Mouse (Mus musculus): ENCODE measurements at regions not wholly inside any gene's neighbourhood (a gene's known extent, or its start where the extent isn't known, plus 50 kb on each side); places are given as distances from the start of the nearest gene placed in this dataset.

DNA sequence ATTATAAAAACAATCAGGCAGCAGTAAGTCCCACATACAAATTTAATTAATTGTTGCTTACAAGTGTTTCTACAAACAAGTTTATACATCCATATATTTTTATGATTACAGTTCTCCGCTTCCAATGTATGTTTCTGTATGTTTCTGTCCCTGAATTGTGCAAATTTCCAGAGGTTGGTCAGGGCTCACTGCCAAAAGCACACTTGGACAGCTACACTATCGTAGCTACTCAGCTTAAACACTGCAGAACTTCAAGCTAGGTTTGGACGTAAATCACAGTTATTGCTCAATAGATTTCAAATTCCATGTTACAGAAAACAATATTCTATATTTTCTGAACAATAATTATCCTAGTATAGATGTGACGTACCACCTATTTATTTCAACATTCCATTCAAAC is 646.8 kb upstream of the Cited2 start:
- 65% methylated on average over 4 of the region's 4 CpGs for WGBS
- Histone ChIP-seq H3K4me3 (ENCODE audit: control insufficient read depth in 1 of 2, insufficient read depth in 1 of 2, low read depth in 1 of 2, low read length in 2 of 2) (no peak overlapping the region), H3K27ac (replicated peaks in 1 of 2; ENCODE audit: control insufficient read depth in 1 of 2, insufficient read depth in 1 of 2, low read depth in 2 of 2, low read length in 2 of 2) (no peak overlapping the region), H3K36me3 (ENCODE audit: control insufficient read depth, insufficient read depth, low read length) (no peaks in the 10 kb centered on the region), H3K9ac (ENCODE audit: low read length) (no peak overlapping the region), H3K27me3 (ENCODE audit: control insufficient read depth, insufficient read depth, low read length) (no peaks in the 10 kb centered on the region), H3K9me3 (ENCODE audit: control insufficient read depth, low read length) (no peaks in the 10 kb centered on the region), H3K4me1 (ENCODE audit: control insufficient read depth in 2 of 2, insufficient read depth in 2 of 2, low read length in 2 of 2) (peaks cover 2 to 11% of the 10 kb centered on the region in 2 experiments; a peak in 3 of 4 replicates), H3K4me2 (ENCODE audit: low read length) (no peak overlapping the region)
- no peak for ATAC-seq (ENCODE audit: insufficient number of reproducible peaks, insufficient read depth, low FRiP score, low read depth)

DNA sequence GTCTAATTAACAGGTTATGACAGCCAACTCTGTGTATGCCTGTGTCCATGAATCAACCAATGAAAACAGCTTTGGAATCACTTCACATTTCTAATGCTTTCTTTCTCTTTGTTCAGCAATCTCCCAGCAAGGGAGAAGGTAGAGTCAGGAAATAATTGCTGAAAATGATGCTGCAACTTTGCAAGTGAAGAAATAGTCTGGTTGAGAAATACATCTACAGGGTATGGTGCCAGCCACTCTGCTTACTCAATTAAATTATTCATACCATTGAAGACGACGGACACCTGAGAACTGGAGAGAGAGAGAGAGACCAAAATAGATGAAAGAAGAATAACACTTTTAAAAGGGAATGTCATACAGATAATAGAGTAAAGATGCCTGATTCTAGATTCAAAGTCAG is 645.4 kb upstream of the Cited2 start:
- no peak overlapping the region for H3K4me3 ChIP-seq (ENCODE audit: control insufficient read depth in 1 of 2, insufficient read depth in 1 of 2, low read depth in 1 of 2, low read length in 2 of 2)
- no peak overlapping the region for H3K9ac ChIP-seq (ENCODE audit: low read length)
- H3K4me1 ChIP-seq (ENCODE audit: control insufficient read depth in 2 of 2, insufficient read depth in 2 of 2, low read length in 2 of 2) = peaks cover 2 to 11% of the 10 kb centered on the region in 2 experiments; a peak in 3 of 4 replicates
- 58% methylated on average over 2 of the region's 2 CpGs for WGBS
- H3K27me3 ChIP-seq (ENCODE audit: control insufficient read depth, insufficient read depth, low read length) = no peaks in the 10 kb centered on the region
- no peak overlapping the region for H3K4me2 ChIP-seq (ENCODE audit: low read length)
- no peak for ATAC-seq (ENCODE audit: insufficient number of reproducible peaks, insufficient read depth, low FRiP score, low read depth)
- no peak overlapping the region for H3K27ac ChIP-seq (replicated peaks in 1 of 2; ENCODE audit: control insufficient read depth in 1 of 2, insufficient read depth in 1 of 2, low read depth in 2 of 2, low read length in 2 of 2)
- H3K9me3 ChIP-seq (ENCODE audit: control insufficient read depth, low read length) = no peaks in the 10 kb centered on the region
- no peaks in the 10 kb centered on the region for H3K36me3 ChIP-seq (ENCODE audit: control insufficient read depth, insufficient read depth, low read length)

DNA sequence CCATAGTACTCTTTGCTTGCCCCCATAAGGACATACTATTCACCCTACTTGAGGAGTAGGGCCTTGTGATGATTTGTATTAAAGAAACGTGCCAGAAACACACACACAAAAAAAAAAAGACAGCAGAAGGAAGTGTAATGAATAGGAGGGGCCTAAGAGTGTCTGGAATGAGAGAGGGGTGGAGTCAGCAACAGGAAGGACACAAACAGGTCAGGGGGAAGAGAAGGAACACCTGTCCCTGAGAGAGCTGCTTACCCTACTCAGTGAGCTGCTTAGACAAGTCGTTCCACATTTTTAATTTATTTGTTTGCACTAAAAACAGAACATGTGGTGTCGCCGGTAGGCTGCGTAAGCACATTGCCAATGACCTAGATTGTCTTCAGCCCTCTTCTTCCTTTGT is 642.2 kb upstream of the Cited2 start:
- Histone ChIP-seq H3K9me3 (ENCODE audit: control insufficient read depth, low read length) (no peaks in the 10 kb centered on the region), H3K36me3 (ENCODE audit: control insufficient read depth, insufficient read depth, low read length) (no peaks in the 10 kb centered on the region), H3K4me2 (ENCODE audit: low read length) (no peak overlapping the region), H3K9ac (ENCODE audit: low read length) (no peak overlapping the region), H3K4me3 (ENCODE audit: control insufficient read depth in 1 of 2, insufficient read depth in 1 of 2, low read depth in 1 of 2, low read length in 2 of 2) (no peak overlapping the region), H3K27me3 (ENCODE audit: control insufficient read depth, insufficient read depth, low read length) (no peaks in the 10 kb centered on the region), H3K4me1 (ENCODE audit: control insufficient read depth in 2 of 2, insufficient read depth in 2 of 2, low read length in 2 of 2) (no peaks in the 10 kb centered on the region), H3K27ac (replicated peaks in 1 of 2; ENCODE audit: control insufficient read depth in 1 of 2, insufficient read depth in 1 of 2, low read depth in 2 of 2, low read length in 2 of 2) (no peak overlapping the region)
- no peak for ATAC-seq (ENCODE audit: insufficient number of reproducible peaks, insufficient read depth, low FRiP score, low read depth)
- WGBS = 74% methylated on average over 5 of the region's 5 CpGs

DNA sequence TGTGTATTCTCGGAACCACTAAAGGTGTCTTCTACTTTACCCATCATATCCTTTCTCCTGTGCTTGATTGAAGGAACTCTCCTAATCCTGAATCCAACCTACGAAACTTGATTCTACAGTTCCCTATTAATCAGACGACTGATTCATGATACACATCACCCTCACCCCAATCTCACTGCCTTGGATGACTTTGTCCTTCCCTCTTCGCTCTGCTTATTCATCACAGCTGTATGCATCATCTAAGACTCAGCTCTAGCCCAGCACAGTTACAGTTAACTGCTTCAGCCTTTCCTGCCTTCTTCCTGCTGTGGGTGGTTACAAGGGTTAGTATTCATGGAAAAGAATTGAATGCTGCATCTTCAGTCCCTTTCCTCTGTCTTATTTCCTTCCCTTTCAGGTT is 640.1 kb upstream of the Cited2 start:
- no peaks in the 10 kb centered on the region for H3K27me3 ChIP-seq (ENCODE audit: control insufficient read depth, insufficient read depth, low read length)
- H3K4me2 ChIP-seq (ENCODE audit: low read length) = no peak overlapping the region
- H3K4me1 ChIP-seq (ENCODE audit: control insufficient read depth in 2 of 2, insufficient read depth in 2 of 2, low read length in 2 of 2) = no peaks in the 10 kb centered on the region
- no peak for ATAC-seq (ENCODE audit: insufficient number of reproducible peaks, insufficient read depth, low FRiP score, low read depth)
- no peaks in the 10 kb centered on the region for H3K36me3 ChIP-seq (ENCODE audit: control insufficient read depth, insufficient read depth, low read length)
- H3K9ac ChIP-seq (ENCODE audit: low read length) = no peak overlapping the region
- H3K9me3 ChIP-seq (ENCODE audit: control insufficient read depth, low read length) = no peaks in the 10 kb centered on the region
- H3K27ac ChIP-seq (replicated peaks in 1 of 2; ENCODE audit: control insufficient read depth in 1 of 2, insufficient read depth in 1 of 2, low read depth in 2 of 2, low read length in 2 of 2) = no peak overlapping the region
- H3K4me3 ChIP-seq (ENCODE audit: control insufficient read depth in 1 of 2, insufficient read depth in 1 of 2, low read depth in 1 of 2, low read length in 2 of 2) = no peak overlapping the region
- 93% methylated on average over 4 of the region's 4 CpGs for WGBS

DNA sequence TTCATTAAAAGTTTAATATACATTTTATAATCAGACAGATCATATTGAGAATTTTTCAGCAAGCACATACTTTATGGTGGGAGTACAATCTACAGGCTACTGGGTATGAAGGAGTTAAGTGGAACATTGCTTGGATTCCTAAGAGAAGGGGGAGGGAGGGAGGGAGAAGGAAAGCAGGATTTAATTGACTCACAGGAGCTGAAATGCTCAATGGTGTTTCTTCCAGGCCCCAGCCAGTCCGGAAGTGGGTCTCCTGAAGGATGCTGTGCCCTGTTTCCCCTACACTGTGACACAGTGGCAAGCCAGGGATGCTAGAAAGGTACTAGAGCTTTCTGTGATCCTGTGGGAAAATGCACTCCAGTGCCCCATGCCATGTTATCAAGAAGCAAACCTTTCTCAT is 621.0 kb upstream of the Cited2 start:
- WGBS = 0% methylated on average over 1 of the region's 1 CpGs
- H3K4me3 ChIP-seq (ENCODE audit: control insufficient read depth in 1 of 2, insufficient read depth in 1 of 2, low read depth in 1 of 2, low read length in 2 of 2) = no peak overlapping the region
- H3K27me3 ChIP-seq (ENCODE audit: control insufficient read depth, insufficient read depth, low read length) = no peaks in the 10 kb centered on the region
- no peak overlapping the region for H3K27ac ChIP-seq (replicated peaks in 1 of 2; ENCODE audit: control insufficient read depth in 1 of 2, insufficient read depth in 1 of 2, low read depth in 2 of 2, low read length in 2 of 2)
- peaks cover 0 to 2% of the 10 kb centered on the region in 2 experiments; a peak in 2 of 4 replicates for H3K4me1 ChIP-seq (ENCODE audit: control insufficient read depth in 2 of 2, insufficient read depth in 2 of 2, low read length in 2 of 2)
- ATAC-seq (ENCODE audit: insufficient number of reproducible peaks, insufficient read depth, low FRiP score, low read depth) = no peak
- no peak overlapping the region for H3K9ac ChIP-seq (ENCODE audit: low read length)
- H3K36me3 ChIP-seq (ENCODE audit: control insufficient read depth, insufficient read depth, low read length) = no peaks in the 10 kb centered on the region
- H3K9me3 ChIP-seq (ENCODE audit: control insufficient read depth, low read length) = no peaks in the 10 kb centered on the region
- no peak overlapping the region for H3K4me2 ChIP-seq (ENCODE audit: low read length)

DNA sequence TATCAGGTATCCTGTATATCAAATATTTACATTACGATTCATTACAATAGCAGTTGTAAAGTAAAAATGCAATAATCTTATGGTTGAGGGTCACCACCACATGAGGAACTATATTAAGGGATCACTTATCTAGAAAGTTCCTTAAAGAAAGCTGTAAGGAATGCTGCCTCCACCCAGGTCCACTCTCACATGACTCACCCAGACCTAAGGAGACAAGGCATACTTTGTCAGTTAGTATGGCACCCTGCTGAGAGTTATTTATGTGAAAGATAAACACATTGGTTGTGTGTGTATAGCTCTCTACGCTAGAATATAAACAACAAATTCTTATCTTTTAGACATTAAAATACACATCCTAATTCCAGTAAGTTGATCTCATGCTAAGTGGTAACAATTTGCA is 619.6 kb upstream of the Cited2 start:
- no peak for ATAC-seq (ENCODE audit: insufficient number of reproducible peaks, insufficient read depth, low FRiP score, low read depth)

DNA sequence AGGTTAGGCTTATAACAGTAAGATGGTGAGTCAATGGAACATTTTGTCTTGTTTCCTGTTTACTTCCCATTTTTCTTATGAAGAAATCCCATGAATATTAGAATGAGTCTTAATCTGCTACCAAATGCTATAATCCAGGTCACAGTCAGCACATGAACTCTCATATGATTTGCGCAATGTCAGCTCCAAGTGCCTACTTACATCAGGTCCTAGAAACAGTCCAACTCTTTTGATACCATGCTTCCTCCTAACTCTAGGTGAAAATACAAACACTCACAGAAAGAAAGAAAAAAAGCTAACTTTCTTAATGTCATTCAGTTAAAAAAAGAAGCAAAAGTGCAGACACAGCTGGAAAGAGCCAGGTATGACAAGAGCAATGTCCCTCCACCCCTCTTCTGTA is 616.2 kb upstream of the Cited2 start:
- no peak overlapping the region for H3K4me3 ChIP-seq (ENCODE audit: control insufficient read depth in 1 of 2, insufficient read depth in 1 of 2, low read depth in 1 of 2, low read length in 2 of 2)
- H3K36me3 ChIP-seq (ENCODE audit: control insufficient read depth, insufficient read depth, low read length) = no peaks in the 10 kb centered on the region
- peaks cover 0 to 2% of the 10 kb centered on the region in 2 experiments; a peak in 2 of 4 replicates for H3K4me1 ChIP-seq (ENCODE audit: control insufficient read depth in 2 of 2, insufficient read depth in 2 of 2, low read length in 2 of 2)
- H3K9me3 ChIP-seq (ENCODE audit: control insufficient read depth, low read length) = no peaks in the 10 kb centered on the region
- ATAC-seq (ENCODE audit: insufficient number of reproducible peaks, insufficient read depth, low FRiP score, low read depth) = no peak
- H3K27me3 ChIP-seq (ENCODE audit: control insufficient read depth, insufficient read depth, low read length) = no peaks in the 10 kb centered on the region
- H3K4me2 ChIP-seq (ENCODE audit: low read length) = no peak overlapping the region
- no peak overlapping the region for H3K27ac ChIP-seq (replicated peaks in 1 of 2; ENCODE audit: control insufficient read depth in 1 of 2, insufficient read depth in 1 of 2, low read depth in 2 of 2, low read length in 2 of 2)
- H3K9ac ChIP-seq (ENCODE audit: low read length) = no peak overlapping the region
- WGBS = 100% methylated on average over 1 of the region's 1 CpGs

More for the DNA sequence above, 619.6 kb upstream of the Cited2 start:
- Histone ChIP-seq H3K36me3 (ENCODE audit: control insufficient read depth, insufficient read depth, low read length) (no peaks in the 10 kb centered on the region), H3K4me2 (ENCODE audit: low read length) (no peak overlapping the region), H3K4me3 (ENCODE audit: control insufficient read depth in 1 of 2, insufficient read depth in 1 of 2, low read depth in 1 of 2, low read length in 2 of 2) (no peak overlapping the region), H3K9me3 (ENCODE audit: control insufficient read depth, low read length) (no peaks in the 10 kb centered on the region), H3K4me1 (ENCODE audit: control insufficient read depth in 2 of 2, insufficient read depth in 2 of 2, low read length in 2 of 2) (peaks cover 0 to 2% of the 10 kb centered on the region in 2 experiments; a peak in 2 of 4 replicates), H3K27ac (replicated peaks in 1 of 2; ENCODE audit: control insufficient read depth in 1 of 2, insufficient read depth in 1 of 2, low read depth in 2 of 2, low read length in 2 of 2) (no peak overlapping the region), H3K27me3 (ENCODE audit: control insufficient read depth, insufficient read depth, low read length) (no peaks in the 10 kb centered on the region), H3K9ac (ENCODE audit: low read length) (no peak overlapping the region)
- WGBS = 71% methylated on average over 2 of the region's 2 CpGs

DNA sequence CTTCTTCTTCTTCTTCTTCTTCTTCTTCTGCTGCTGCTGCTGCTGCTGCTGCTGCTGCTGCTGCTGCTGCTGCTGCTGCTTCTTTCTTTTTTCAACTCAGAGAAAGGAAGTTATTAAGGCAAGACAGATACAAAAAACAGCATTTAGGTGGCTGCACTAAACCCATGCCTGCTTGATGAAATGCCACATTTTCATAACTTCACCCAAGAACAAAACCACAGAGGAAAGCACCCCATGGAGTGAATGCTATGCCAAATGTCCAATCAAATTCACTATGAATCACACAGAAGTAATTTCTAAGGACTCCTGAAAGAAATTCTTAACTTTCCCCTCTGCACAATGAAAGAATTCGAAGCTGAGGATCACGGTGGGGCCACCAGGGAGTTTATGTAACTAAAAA is 611.9 kb upstream of the Cited2 start:
- Histone ChIP-seq H3K4me2 (ENCODE audit: low read length) (no peak overlapping the region), H3K27ac (replicated peaks in 1 of 2; ENCODE audit: control insufficient read depth in 1 of 2, insufficient read depth in 1 of 2, low read depth in 2 of 2, low read length in 2 of 2) (no peak overlapping the region), H3K27me3 (ENCODE audit: control insufficient read depth, insufficient read depth, low read length) (no peaks in the 10 kb centered on the region), H3K9ac (ENCODE audit: low read length) (no peak overlapping the region), H3K36me3 (ENCODE audit: control insufficient read depth, insufficient read depth, low read length) (no peaks in the 10 kb centered on the region), H3K4me1 (ENCODE audit: control insufficient read depth in 2 of 2, insufficient read depth in 2 of 2, low read length in 2 of 2) (no peaks in the 10 kb centered on the region), H3K4me3 (ENCODE audit: control insufficient read depth in 1 of 2, insufficient read depth in 1 of 2, low read depth in 1 of 2, low read length in 2 of 2) (no peak overlapping the region), H3K9me3 (ENCODE audit: control insufficient read depth, low read length) (no peaks in the 10 kb centered on the region)
- ATAC-seq (ENCODE audit: insufficient number of reproducible peaks, insufficient read depth, low FRiP score, low read depth) = no peak
- WGBS = 76% methylated on average over 2 of the region's 2 CpGs

Measured in heart, embryonic 14.5 days (tissue).